Mouse (Mus musculus) thymus, adult 18-20 months (tissue): ENCODE data around the gene Rnf39.
"Not testable (repeated sequence)": the region's sequence is repeated elsewhere in the genome, so short reads cannot be mapped to it uniquely, and the experiment has no call there.

Source experiments
- DNase-seq, 2 experiments: peaks; one replicate each; pipeline ENCODE4 v3.0.0; 2022; ENCODE audit warnings: mixed read lengths in 2 of 2

The Rnf39 gene

GRCm38 (mm10) chr17:36988475-36988874 lies 45.8 kb downstream of the Rnf39 start:
- DNase-seq: no peak

DNA sequence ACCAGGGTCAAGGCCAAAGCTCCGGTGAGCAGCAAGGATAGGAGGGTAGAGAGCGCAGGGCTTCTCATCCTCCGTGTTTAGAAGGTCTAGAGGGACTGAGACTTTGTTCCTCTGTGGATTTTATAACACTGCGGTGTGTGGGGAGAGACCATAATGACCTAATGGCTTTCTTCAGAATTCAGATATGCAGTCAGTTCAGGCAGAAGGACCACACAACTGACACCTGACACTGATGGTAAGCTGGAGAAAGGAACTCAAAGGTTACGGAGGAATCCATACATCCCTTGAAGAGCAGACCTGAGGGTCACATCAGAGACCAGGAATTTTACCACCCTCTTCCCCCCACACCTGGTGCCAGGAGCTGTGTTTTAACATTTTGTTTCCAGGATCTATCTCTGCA lies 46.7 kb downstream of the Rnf39 start, which contains the start of gene H2-M5:
Gene H2-M5, minus strand, starts transcription at position 101 of the 400 bp plus-strand sequence.
- no peak for DNase-seq

DNA sequence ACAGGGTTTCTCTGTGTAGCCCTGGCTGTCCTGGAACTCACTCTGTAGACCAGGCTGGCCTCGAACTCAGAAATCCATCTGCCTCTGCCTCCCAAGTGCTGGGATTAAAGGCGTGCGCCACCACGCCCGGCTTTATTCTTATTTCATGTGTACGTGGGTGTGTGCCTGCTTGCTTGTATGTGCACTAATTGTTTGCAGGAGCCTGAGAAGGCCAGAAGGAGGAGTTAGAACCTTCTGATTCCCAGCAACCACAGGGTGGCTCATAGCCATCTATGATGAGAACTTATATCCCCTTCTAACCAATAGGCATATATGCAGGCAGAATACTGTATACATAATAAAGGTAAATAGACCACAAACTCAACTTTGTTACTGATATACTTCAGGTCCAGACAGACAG lies 47.9 kb downstream of the Rnf39 start:
- DNase-seq: not testable (repeated sequence)

- no peak for DNase-seq
Observed at GRCm38 (mm10) chr17:36992336-36993104, 49.8 kb downstream of the Rnf39 start.

DNA sequence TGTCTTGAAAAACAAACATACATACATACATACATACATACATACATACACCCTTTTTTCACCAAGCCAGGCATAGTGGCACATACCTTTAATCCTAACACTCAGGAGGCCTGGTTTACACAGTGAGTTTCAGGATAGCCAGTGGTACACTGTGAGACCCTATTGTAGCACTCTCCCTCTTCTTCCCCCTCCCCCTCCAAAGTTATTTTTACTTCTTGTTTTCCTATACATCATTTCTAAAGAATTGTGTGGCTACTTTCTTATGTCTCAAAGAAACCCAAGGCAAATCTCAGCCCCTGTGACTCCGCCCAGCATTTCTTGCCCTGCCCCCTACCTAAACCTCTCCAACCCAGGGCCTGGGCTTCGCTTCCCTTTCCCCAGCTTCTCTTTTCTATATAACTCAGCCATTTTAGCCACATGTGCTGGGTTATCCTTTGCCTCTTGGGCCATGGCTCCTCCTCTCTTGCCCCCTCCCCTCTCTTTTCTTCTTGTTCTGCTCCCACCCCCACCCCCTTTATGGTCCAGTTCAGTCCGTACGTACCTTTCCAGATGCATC lies 51.1 kb downstream of the Rnf39 start:
- no peak for DNase-seq

GRCm38 (mm10) chr17:36994528-36994927 lies 51.8 kb downstream of the Rnf39 start:
- no peak for DNase-seq

DNA sequence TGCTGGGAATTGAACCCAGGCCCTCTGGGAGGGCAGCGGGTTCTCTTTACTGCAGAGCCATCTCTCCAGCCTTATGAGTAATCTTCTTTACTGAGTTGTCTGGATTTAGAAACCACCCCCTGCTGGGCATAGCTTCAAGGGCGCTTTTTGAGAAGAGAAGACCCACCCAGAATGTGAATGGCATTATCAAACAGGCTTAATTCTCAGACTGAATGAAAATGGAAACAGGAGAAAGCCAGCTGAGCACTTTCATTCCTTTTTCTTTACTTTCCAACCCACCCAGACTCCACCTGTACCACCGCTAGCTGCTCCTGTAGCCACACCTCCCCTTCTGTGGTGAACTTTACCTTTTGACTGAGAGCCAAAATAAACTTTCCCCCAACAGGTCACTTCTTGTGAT lies 52.7 kb downstream of the Rnf39 start:
- no peak for DNase-seq

- DNase-seq: peak; percentile 26 to 31
Observed at GRCm38 (mm10) chr17:36997033-36997735, 54.5 kb downstream of the Rnf39 start.
